Mouse (Mus musculus) liver, embryonic 16.5 days (tissue): ENCODE data around the gene Ddx21. TPM values are rescaled to one million over a fixed set of nuclear protein-coding genes. Genes with fewer than 3 reads are reported as not detected.

Experiments
- ATAC-seq: fragments of 200-750 bp; cut with Nextera tagmentation; 2 replicates; pipeline ENCODE4 v1.8.0; 2017; ENCODE audit warnings: low read depth, mild to moderate bottlenecking, moderate number of reproducible peaks, moderate library complexity
- H3K27ac ChIP-seq: fragments of 300-500 bp; sonication (generic); 2 replicates; pipeline ENCODE4 v1.5.1; 2014; ENCODE audit warnings: mild to moderate bottlenecking, low read length
- H3K27me3 ChIP-seq: fragments of 300-500 bp; sonication (generic); 2 replicates; pipeline ENCODE4 v1.6.1; 2014; ENCODE audit warnings: low read depth, low read length, mixed read lengths; ENCODE audit not compliant: control insufficient read depth, insufficient read depth
- H3K36me3 ChIP-seq: fragments of 300-500 bp; sonication (generic); 2 replicates; pipeline ENCODE4 v1.6.1; 2014; ENCODE audit warnings: mild to moderate bottlenecking; ENCODE audit not compliant: control insufficient read depth, insufficient read depth
- H3K4me1 ChIP-seq: fragments of 300-500 bp; sonication (generic); 2 replicates; pipeline ENCODE4 v1.6.1; 2014; ENCODE audit warnings: low read depth, low read length, mixed read lengths; ENCODE audit not compliant: control insufficient read depth
- H3K4me2 ChIP-seq: fragments of 300-500 bp; sonication (generic); 2 replicates; pipeline ENCODE4 v1.6.1; 2014; ENCODE audit warnings: low read depth, low read length, mixed read lengths
- H3K4me3 ChIP-seq: fragments of 300-500 bp; sonication (generic); 2 replicates; pipeline ENCODE4 v1.5.1; 2014; ENCODE audit warnings: low read depth, mild to moderate bottlenecking, low read length
- H3K9ac ChIP-seq: fragments of 300-500 bp; sonication (generic); 2 replicates; pipeline ENCODE4 v1.6.1; 2014; ENCODE audit warnings: low read depth, low read length
- H3K9me3 ChIP-seq: fragments of 300-500 bp; sonication (generic); replicated peaks from 2 replicates; pipeline ENCODE4 v1.6.1; 2016; ENCODE audit warnings: low read length; ENCODE audit not compliant: control insufficient read depth
- WGBS: fragments of 180-500 bp; shearing (Covaris S2); extraction: QIAGEN DNeasy Blood & Tissue Kit; methylation state at CpG from one replicate; pipeline ENCODE4 v1.1.7; 2014; ENCODE audit not compliant: insufficient replicate concordance; 5-methylcytosine and 5-hydroxymethylcytosine counted together
- polyA plus RNA-seq: library from polyadenylated mRNA; unstranded; fragments of >200 nt; fragmentation: Nextera tagmentation; extraction: Ambion mirVana; gene quantifications from 2 replicates; pipeline ENCODE4 v1.2.1, GENCODE M21; 2015

Ddx21 gene
- polyA plus RNA-seq, 1 experiment from 2014 or later: 9.6 TPM

DNA sequence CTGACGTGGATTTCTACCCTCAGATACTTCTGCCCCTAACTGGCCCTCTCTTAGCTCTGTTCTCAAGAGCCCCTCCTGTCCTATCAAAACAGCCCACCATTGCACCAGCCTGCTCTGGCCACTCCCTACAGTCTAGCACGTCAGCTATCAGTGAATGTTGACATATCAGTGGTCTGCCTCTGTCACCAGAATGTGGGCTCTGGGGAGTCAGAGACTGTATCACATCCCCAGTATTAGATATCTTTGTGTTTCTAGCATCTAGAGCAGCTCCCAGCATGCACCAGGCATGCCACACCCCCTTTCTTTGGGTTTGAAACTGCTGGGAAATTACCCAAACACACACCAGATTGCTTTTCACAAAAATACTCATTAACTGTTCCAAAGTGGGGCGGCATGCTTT lies 61.3 kb downstream of the Ddx21 start:
- H3K4me1 ChIP-seq: peaks cover 14% of the 10 kb centered on the region
- no peak overlapping the region for H3K4me2 ChIP-seq
- no peaks in the 10 kb centered on the region for H3K27me3 ChIP-seq
- ATAC-seq: peak; percentile 75
- H3K9me3 ChIP-seq: no peaks in the 10 kb centered on the region
- WGBS: 32% methylated on average over 3 of the region's 3 CpGs
- no peak overlapping the region for H3K4me3 ChIP-seq
- H3K9ac ChIP-seq: no peak overlapping the region
- no peaks in the 10 kb centered on the region for H3K36me3 ChIP-seq
- no peak overlapping the region for H3K27ac ChIP-seq

DNA sequence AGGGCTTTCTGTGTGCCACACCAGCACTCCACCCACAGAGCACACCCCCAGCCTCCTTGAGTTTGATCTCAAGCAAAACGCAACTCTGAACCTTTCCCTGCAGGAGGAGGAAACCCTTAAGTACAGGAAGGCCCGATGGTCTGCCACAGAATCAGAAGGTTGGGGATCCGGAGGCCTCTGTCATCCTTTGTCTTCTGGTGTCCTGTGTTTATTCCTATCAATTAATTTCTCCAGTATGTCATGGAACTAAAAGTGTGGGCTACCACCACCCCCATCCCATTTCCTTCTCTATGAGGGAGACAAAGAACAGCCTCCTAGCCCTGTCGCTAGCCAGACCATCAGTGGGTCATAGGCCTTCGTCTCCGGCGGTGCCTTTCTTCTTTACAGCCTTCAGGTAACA lies 67.6 kb downstream of the Ddx21 start:
- H3K4me3 ChIP-seq: no peak overlapping the region
- WGBS: 76% methylated on average over 7 of the region's 7 CpGs

DNA sequence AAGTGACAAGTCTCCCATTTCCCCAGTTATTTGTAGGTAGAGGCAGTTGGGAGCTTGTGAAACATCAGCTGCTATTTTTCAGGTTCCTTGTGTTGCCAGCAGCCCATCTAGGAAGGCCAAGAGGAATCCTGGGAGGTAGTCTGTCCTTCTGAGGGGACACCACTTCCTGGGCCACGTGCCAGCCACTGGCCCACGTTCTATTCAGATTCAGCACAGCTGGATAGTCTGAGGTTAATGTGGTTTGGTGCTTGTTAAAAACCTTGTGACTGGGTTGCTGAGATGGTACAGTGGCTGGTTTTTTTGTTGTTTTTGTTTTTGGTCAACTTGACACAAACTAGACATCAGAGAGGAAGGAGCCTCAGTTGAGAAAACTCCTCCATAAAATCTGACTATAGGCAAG lies 69.2 kb downstream of the Ddx21 start:
- Histone ChIP-seq H3K27me3 (no peaks in the 10 kb centered on the region), H3K4me3 (no peak overlapping the region), H3K9ac (no peak overlapping the region), H3K9me3 (no peaks in the 10 kb centered on the region), H3K4me1 (no peaks in the 10 kb centered on the region), H3K36me3 (no peaks in the 10 kb centered on the region), H3K27ac (no peak overlapping the region), H3K4me2 (no peak overlapping the region)
- ATAC-seq: no peak
- WGBS: 12% methylated on average over 2 of the region's 2 CpGs

More for the DNA sequence above, 67.6 kb downstream of the Ddx21 start:
- ATAC-seq: no peak
- H3K4me2 ChIP-seq: no peak overlapping the region
- H3K36me3 ChIP-seq: no peaks in the 10 kb centered on the region
- H3K9ac ChIP-seq: no peak overlapping the region
- no peaks in the 10 kb centered on the region for H3K27me3 ChIP-seq
- no peaks in the 10 kb centered on the region for H3K4me1 ChIP-seq
- H3K27ac ChIP-seq: no peak overlapping the region
- no peaks in the 10 kb centered on the region for H3K9me3 ChIP-seq

Other genes with a start within 250 kb of the Ddx21 start
- gene Hk1, start 222.4 kb downstream of the Ddx21 start, polyA plus RNA-seq: 94.2 and 98.9 TPM in 2 replicates
- 10.3 and 14.0 TPM in 2 replicates for gene Hkdc1, start 179.8 kb downstream of the Ddx21 start, polyA plus RNA-seq
- gene 4930507D05Rik, start 152.8 kb downstream of the Ddx21 start, polyA plus RNA-seq: 0.08 and 0.09 TPM in 2 replicates
- 11.4 and 11.6 TPM in 2 replicates for gene Supv3l1, start 152.5 kb downstream of the Ddx21 start, polyA plus RNA-seq
- 38.0 and 44.0 TPM in 2 replicates for gene Vps26a, start 115.5 kb downstream of the Ddx21 start, polyA plus RNA-seq
- gene Srgn, start 74.8 kb downstream of the Ddx21 start, polyA plus RNA-seq: 62.1 and 65.8 TPM in 2 replicates
- gene Kif1bp, start 23.8 kb downstream of the Ddx21 start, polyA plus RNA-seq: 8.6 and 9.9 TPM in 2 replicates
- gene Ddx50, start 48.9 kb upstream of the Ddx21 start, polyA plus RNA-seq: 34.4 and 35.4 TPM in 2 replicates
- 0.11 and 0.19 TPM in 2 replicates for gene Stox1, start 123.8 kb upstream of the Ddx21 start, polyA plus RNA-seq
- gene Ccar1, start 190.0 kb upstream of the Ddx21 start, polyA plus RNA-seq: 45.0 and 47.3 TPM in 2 replicates